Comparison of ENCODE assay signal across 20 mouse cellular contexts in the genomic region with DNA sequence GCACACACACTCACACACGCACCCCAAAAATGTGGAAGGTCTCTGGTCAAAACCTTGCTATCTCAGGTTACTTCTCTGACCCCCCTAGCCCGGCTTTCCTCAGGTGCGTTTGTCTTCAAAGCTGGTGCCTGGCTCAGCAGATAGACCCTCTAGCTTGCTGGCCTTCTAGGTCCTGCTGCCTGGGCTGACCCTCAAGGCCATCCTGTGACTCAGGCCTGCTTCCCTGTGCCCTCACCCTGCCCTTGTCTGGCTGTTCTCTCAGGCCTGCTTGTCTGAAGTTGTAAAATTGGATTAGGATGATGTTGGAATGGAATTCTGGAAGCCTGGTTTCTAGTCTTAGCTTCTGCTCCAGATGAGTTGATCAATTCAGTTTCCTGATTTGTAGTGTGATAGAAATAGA.
DNase-seq lines count a peak whose midpoint lies in the region; ATAC-seq and TF ChIP-seq lines count a peak whose summit lies in the region.
"Had no signal": no experiment of that assay in that cellular context is flagged by ENCODE, and none has a peak within 500 bp of the region (broad histone marks: within the 10 kb centered on the region; RNA-seq: fewer than 3 reads in every experiment).

No protein-coding gene starts in this region.

- H3K4me3 ChIP-seq in heart, embryonic 12.5 days = no peak overlapping the region
- H3K4me3 ChIP-seq in heart, embryonic 10.5 days = no peak overlapping the region
- no peak overlapping the region for H3K4me3 ChIP-seq in left cerebral cortex, adult 2 months
- H3K4me3 ChIP-seq in olfactory bulb, adult 2 months (ENCODE audit: insufficient read depth, low read depth, low read length) = no peak overlapping the region
- no peak overlapping the region for H3K4me3 ChIP-seq in kidney, embryonic 14.5 days (ENCODE audit: low read length)
- H3K4me3 ChIP-seq: embryonic facial prominence, embryonic 12.5 days; forebrain, embryonic 15.5 days; hindbrain, embryonic 13.5 days had no signal

- peaks cover 58% of the 10 kb centered on the region for H3K36me3 ChIP-seq in heart, embryonic 12.5 days
- H3K36me3 ChIP-seq in heart, embryonic 10.5 days = peaks cover 45% of the 10 kb centered on the region
- H3K36me3 ChIP-seq in kidney, embryonic 14.5 days (ENCODE audit: control insufficient read depth, insufficient read depth, low read length) = peaks cover 53% of the 10 kb centered on the region
- H3K36me3 ChIP-seq: forebrain, embryonic 15.5 days had no signal

- no peak overlapping the region for H3K27ac ChIP-seq in heart, embryonic 12.5 days (ENCODE audit: poor library complexity, severe bottlenecking)
- H3K27ac ChIP-seq in heart, embryonic 10.5 days = no peak overlapping the region
- peak overlapping the region; percentile 37; the same call in 1 of the 2 replicates for H3K27ac ChIP-seq in left cerebral cortex, adult 2 months
- H3K27ac ChIP-seq in olfactory bulb, adult 2 months (ENCODE audit: insufficient read depth, low read depth, low read length) = peak overlapping the region; percentile 29
- no peak overlapping the region for H3K27ac ChIP-seq in kidney, embryonic 14.5 days (ENCODE audit: low read depth, low read length)
- H3K27ac ChIP-seq: embryonic facial prominence, embryonic 12.5 days; forebrain, embryonic 15.5 days; hindbrain, embryonic 13.5 days; hindbrain, postnatal 0 days had no signal

- peaks cover 59% of the 10 kb centered on the region for H3K4me1 ChIP-seq in heart, embryonic 12.5 days (replicated peaks)
- peaks cover 56% of the 10 kb centered on the region for H3K4me1 ChIP-seq in heart, embryonic 10.5 days
- peaks cover 40% of the 10 kb centered on the region for H3K4me1 ChIP-seq in olfactory bulb, adult 2 months (ENCODE audit: control insufficient read depth, insufficient read depth, low read length)
- H3K4me1 ChIP-seq in kidney, embryonic 14.5 days (ENCODE audit: control insufficient read depth, insufficient read depth, low read length) = peaks cover 24% of the 10 kb centered on the region

- no peaks in the 10 kb centered on the region for H3K27me3 ChIP-seq in heart, embryonic 12.5 days (replicated peaks)
- no peaks in the 10 kb centered on the region for H3K27me3 ChIP-seq in heart, embryonic 10.5 days (ENCODE audit: insufficient read depth, poor library complexity, severe bottlenecking)
- H3K27me3 ChIP-seq in kidney, embryonic 14.5 days (ENCODE audit: control insufficient read depth, insufficient read depth, low read length) = no peaks in the 10 kb centered on the region
- H3K27me3 ChIP-seq: CH12.LX; embryonic facial prominence, embryonic 12.5 days; forebrain, embryonic 15.5 days; hindbrain, embryonic 13.5 days had no signal

- DNase-seq in heart, embryonic 10.5 days (ENCODE audit: low spot score) = no peak
- DNase-seq in left cerebral cortex, adult 2 months (ENCODE audit: extremely low spot score in 1 of 2, low spot score in 2 of 2) = no peak
- no peak for DNase-seq in left cerebral cortex, postnatal 36 days (ENCODE audit: low spot score in 2 of 2)
- peak; percentile 58 for DNase-seq in adrenal gland, postnatal 10 days
- DNase-seq: cerebellum, adult 11 months; cerebellum, adult 9-10 months; cerebellum, postnatal 25 days; gastrocnemius, postnatal 36 days; heart, adult 11 months; heart, postnatal 10 days; kidney, adult 11 months had no signal

- TF ChIP-seq CTCF in left cerebral cortex, adult 2 months (IDR thresholded peaks at IDR 0.05) = no peak
- TF ChIP-seq CTCF in olfactory bulb, adult 2 months (IDR thresholded peaks at IDR 0.05; ENCODE audit: insufficient read depth, low read depth, low read length) = no peak

- ATAC-seq in heart, embryonic 12.5 days (ENCODE audit: insufficient number of reproducible peaks, low FRiP score) = no peak
- ATAC-seq in kidney, embryonic 14.5 days (ENCODE audit: low FRiP score, low TSS enrichment) = no peak
- ATAC-seq: forebrain, embryonic 15.5 days; hindbrain, postnatal 0 days had no signal

- no peak for TF ChIP-seq POLR2A in olfactory bulb, adult 2 months (IDR thresholded peaks at IDR 0.05; ENCODE audit: insufficient read depth, low read depth, low read length)

- H3K9me3 ChIP-seq in heart, embryonic 12.5 days (replicated peaks) = no peaks in the 10 kb centered on the region
- H3K9me3 ChIP-seq in heart, embryonic 10.5 days = no peaks in the 10 kb centered on the region
- no peaks in the 10 kb centered on the region for H3K9me3 ChIP-seq in kidney, embryonic 14.5 days (ENCODE audit: control insufficient read depth, low read length)
- H3K9me3 ChIP-seq: embryonic facial prominence, embryonic 12.5 days; forebrain, embryonic 15.5 days; hindbrain, embryonic 13.5 days had no signal

- intact Hi-C loops in left cerebral cortex, adult 2 months (cut with DNase I) = no loop called here
- intact Hi-C loops in left cerebral cortex, postnatal 36 days (cut with DNase I) = no loop called here

- no peak overlapping the region for H3K4me2 ChIP-seq in heart, embryonic 12.5 days
- H3K4me2 ChIP-seq in kidney, embryonic 14.5 days (replicated peaks; ENCODE audit: low read depth, low read length) = no peak overlapping the region
- H3K4me2 ChIP-seq: embryonic facial prominence, embryonic 12.5 days; forebrain, embryonic 15.5 days; heart, embryonic 11.5 days; hindbrain, embryonic 13.5 days had no signal

- 0 out of 2 replicates have a peak overlapping the region, but pooled peaks have one; percentile 11 for H3K9ac ChIP-seq in heart, embryonic 12.5 days
- H3K9ac ChIP-seq in kidney, embryonic 14.5 days (ENCODE audit: low read depth, low read length) = no peak overlapping the region
- H3K9ac ChIP-seq: embryonic facial prominence, embryonic 12.5 days; forebrain, embryonic 15.5 days; hindbrain, embryonic 13.5 days had no signal

- WGBS in heart, embryonic 12.5 days = 68% methylated on average over 3 of the region's 3 CpGs
- 73% methylated on average over 3 of the region's 3 CpGs for WGBS in heart, embryonic 10.5 days
- WGBS in olfactory bulb, adult 2 months = 94% methylated on average over 3 of the region's 3 CpGs
- WGBS in kidney, embryonic 14.5 days = 87% methylated on average over 3 of the region's 3 CpGs

Comparison
In these comparisons a context has a peak if more than half of its experiments do, and no peak if none do; other contexts are left out.
1. H3K27ac ChIP-seq: peak in left cerebral cortex, adult 2 months (single experiment) and olfactory bulb, adult 2 months (single experiment); none in heart, embryonic 12.5 days (single experiment), heart, embryonic 10.5 days (single experiment) and kidney, embryonic 14.5 days (single experiment).